Mouse (Mus musculus) forebrain, embryonic 15.5 days (tissue): Measurements from ENCODE around the gene Ctsc. TPM values are rescaled to one million over a fixed set of nuclear protein-coding genes. Genes with fewer than 3 reads are reported as not detected.
"Not testable (repeated sequence)": the region's sequence is repeated elsewhere in the genome, so short reads cannot be mapped to it uniquely, and the experiment has no call there.

Source experiments
- ATAC-seq: fragments of 200-750 bp; cut with Nextera tagmentation; replicated peaks from 2 replicates; pipeline ENCODE4 v1.8.0; 2017; ENCODE audit warnings: mild to moderate bottlenecking, moderate TSS enrichment, moderate library complexity
- H3K27ac ChIP-seq: fragments of 300-500 bp; sonication (generic); replicated peaks from 2 replicates; pipeline ENCODE4 v1.5.1; 2015; ENCODE audit warnings: mild to moderate bottlenecking, inconsistent platforms
- H3K27me3 ChIP-seq: fragments of 300-500 bp; sonication (generic); 2 replicates; pipeline ENCODE4 v1.6.1; 2015; ENCODE audit warnings: inconsistent platforms
- H3K36me3 ChIP-seq: fragments of 300-500 bp; sonication (generic); 2 replicates; pipeline ENCODE4 v1.6.1; 2015; ENCODE audit warnings: mild to moderate bottlenecking, inconsistent platforms
- H3K4me1 ChIP-seq: fragments of 300-500 bp; sonication (generic); 2 replicates; pipeline ENCODE4 v1.6.1; 2015; ENCODE audit warnings: inconsistent platforms
- H3K4me2 ChIP-seq: fragments of 300-500 bp; sonication (generic); replicated peaks from 2 replicates; pipeline ENCODE4 v1.6.1; 2015; ENCODE audit warnings: mild to moderate bottlenecking, inconsistent platforms
- H3K4me3 ChIP-seq: fragments of 300-500 bp; sonication (generic); 2 replicates; pipeline ENCODE4 v1.5.1; 2015; ENCODE audit warnings: mild to moderate bottlenecking, inconsistent platforms
- H3K9ac ChIP-seq: fragments of 300-500 bp; sonication (generic); replicated peaks from 2 replicates; pipeline ENCODE4 v1.6.1; 2015; ENCODE audit warnings: mild to moderate bottlenecking, inconsistent platforms
- H3K9me3 ChIP-seq: fragments of 300-500 bp; sonication (generic); 2 replicates; pipeline ENCODE4 v1.6.1; 2016; ENCODE audit warnings: inconsistent platforms
- WGBS: fragments of 180-500 bp; shearing (Covaris S2); methylation state at CpG from one replicate; pipeline ENCODE4 v1.1.7; 2015; ENCODE audit warnings: mixed read lengths; 5-methylcytosine and 5-hydroxymethylcytosine counted together
- polyA plus RNA-seq: library from polyadenylated mRNA; unstranded; fragments of >200 nt; fragmentation: Nextera tagmentation; extraction: Ambion mirVana; gene quantifications from 2 replicates; pipeline ENCODE4 v1.2.1, GENCODE M21; 2015

The Ctsc gene
- 10.7 and 11.6 TPM in 2 replicates for polyA plus RNA-seq

DNA sequence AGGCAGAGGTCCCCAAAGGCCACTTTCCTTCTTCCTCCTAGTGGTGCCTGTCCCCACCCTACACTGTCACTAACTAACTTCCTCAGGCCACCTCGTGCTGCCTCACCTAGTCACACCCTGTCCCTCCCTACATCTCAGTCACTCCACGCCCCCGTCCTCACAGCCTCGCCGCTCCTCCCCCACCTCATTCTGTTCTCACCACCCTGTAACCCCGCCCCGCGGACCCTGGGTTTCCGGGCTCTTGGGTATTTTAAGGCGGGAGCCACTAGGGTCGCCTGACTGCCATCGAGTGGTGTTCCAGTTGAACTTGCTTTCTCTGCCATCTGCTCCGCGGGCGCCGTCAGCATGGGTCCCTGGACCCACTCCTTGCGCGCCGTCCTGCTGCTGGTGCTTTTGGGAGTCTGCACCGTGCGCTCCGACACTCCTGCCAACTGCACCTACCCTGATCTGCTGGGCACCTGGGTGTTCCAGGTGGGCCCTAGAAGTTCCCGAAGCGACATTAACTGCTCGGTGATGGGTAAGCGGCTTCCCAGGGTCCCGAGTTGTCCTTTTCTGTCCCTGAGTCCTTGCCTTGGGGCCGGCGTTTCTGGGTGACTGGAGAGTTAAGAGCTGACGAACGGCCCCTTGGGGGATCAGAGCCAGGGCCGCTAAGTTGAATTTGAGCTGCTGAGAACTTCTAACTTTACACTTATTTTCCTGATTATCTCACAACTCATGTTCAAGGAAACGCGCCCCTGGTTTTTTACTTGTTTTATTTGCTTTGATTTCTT is at the start of gene Ctsc:
Gene Ctsc (plus strand): TSS at position 228 of the 770 bp plus-strand sequence.
- H3K27me3 ChIP-seq: no peaks in the 10 kb centered on the region
- H3K9me3 ChIP-seq: no peaks in the 10 kb centered on the region
- H3K36me3 ChIP-seq: no peaks in the 10 kb centered on the region
- H3K4me2 ChIP-seq: peak within 1 kb of the TSS; percentile 89
- peaks cover 8% of the 10 kb centered on the region for H3K4me1 ChIP-seq
- 2% methylated on average over 34 of the region's 34 CpGs for WGBS
- peak within 1 kb of the TSS; percentile 43 for H3K9ac ChIP-seq
- H3K27ac ChIP-seq: no peak within 1 kb of the TSS
- peak; percentile 90 for ATAC-seq
- H3K4me3 ChIP-seq: peak within 1 kb of the TSS; percentile 47

DNA sequence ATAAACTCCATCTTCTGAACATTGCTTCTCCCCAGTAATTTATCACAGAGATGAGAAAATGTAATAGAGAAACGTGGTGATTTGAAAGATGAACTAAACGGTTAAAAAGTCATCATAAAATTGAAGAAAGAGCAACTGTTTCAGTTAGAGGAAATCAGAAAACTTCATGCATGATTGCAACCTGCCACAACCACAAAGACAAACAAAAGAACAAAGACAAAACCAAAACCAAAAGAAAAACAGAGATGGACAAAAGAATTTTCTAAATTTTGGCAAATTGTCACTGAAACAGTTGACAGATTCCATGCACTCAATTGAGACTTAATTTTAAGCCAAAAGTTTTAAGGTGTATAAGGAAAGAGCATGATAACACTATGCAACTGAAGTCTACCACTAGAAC is 48.8 kb upstream of the Ctsc start:
- Histone ChIP-seq H3K27me3 (no peaks in the 10 kb centered on the region), H3K36me3 (no peaks in the 10 kb centered on the region), H3K4me1 (no peaks in the 10 kb centered on the region), H3K9me3 (no peaks in the 10 kb centered on the region), H3K4me3 (no peak overlapping the region), H3K4me2 (no peak overlapping the region), H3K9ac (no peak overlapping the region), H3K27ac (no peak overlapping the region)
- no peak for ATAC-seq
- 66% methylated on average over 2 of the region's 2 CpGs for WGBS

DNA sequence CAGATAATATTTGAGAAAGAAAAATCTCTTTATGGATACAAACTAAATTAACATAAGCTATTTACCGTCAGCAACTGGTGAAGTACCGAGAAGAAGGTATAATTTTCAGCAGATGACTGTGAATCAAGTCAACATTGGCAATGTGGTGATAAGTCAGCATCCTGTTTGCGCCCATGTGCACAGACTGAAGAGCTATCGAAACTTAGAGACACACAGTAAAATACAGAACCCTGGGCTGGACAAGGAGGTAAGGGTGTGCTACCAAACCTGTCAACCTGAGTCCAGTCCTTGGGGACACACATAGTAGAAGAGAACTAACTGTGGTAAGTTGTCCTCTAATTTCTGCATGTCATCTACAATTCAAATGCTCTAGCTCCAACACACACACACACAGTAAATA is 47.8 kb upstream of the Ctsc start:
- ATAC-seq: no peak
- Histone ChIP-seq H3K9me3 (no peaks in the 10 kb centered on the region), H3K4me3 (no peak overlapping the region), H3K4me2 (no peak overlapping the region), H3K27ac (no peak overlapping the region), H3K9ac (no peak overlapping the region), H3K4me1 (no peaks in the 10 kb centered on the region), H3K27me3 (no peaks in the 10 kb centered on the region), H3K36me3 (no peaks in the 10 kb centered on the region)
- WGBS: 95% methylated on average over 4 of the region's 4 CpGs

DNA sequence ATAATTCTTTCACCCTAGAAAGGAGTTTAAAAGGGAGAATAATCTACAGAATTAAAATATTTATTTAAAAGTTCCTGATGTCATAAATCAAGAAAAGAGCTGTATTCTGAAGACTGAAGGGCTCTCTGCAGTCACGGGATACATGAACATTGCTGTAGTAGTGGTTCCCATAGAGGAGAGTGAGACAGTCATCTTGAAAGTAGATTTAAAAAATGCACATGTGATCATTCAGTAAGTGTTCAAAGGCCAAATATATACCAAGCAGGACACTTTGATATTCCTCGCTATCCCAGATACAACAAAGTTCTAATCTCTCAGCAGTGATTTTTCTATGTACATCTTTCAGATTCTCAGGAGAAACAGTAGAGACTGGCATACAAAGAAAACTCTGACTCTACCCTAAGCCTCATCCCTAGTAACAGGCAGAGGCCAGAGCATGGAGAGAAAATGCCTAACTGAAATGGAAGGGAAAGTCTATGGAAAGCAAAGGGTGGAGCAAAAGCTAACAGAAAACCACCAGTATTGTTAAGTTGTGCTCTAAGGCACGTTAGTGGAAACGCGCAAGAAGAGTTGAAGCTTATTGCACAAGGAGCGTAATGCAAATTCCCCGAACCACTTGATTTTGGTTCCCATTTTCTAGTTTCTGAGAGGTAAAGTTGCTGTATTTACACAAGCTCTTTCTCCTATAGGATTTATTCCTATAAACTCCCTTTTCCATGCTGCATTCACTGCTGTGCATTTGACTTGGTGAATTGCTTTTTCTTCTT is 46.9 kb upstream of the Ctsc start:
- H3K36me3 ChIP-seq: no peaks in the 10 kb centered on the region
- no peak overlapping the region for H3K4me3 ChIP-seq
- H3K9me3 ChIP-seq: no peaks in the 10 kb centered on the region
- no peak for ATAC-seq
- H3K27me3 ChIP-seq: no peaks in the 10 kb centered on the region
- H3K27ac ChIP-seq: no peak overlapping the region
- no peak overlapping the region for H3K4me2 ChIP-seq
- H3K4me1 ChIP-seq: no peaks in the 10 kb centered on the region
- WGBS: 92% methylated on average over 7 of the region's 7 CpGs
- H3K9ac ChIP-seq: no peak overlapping the region

DNA sequence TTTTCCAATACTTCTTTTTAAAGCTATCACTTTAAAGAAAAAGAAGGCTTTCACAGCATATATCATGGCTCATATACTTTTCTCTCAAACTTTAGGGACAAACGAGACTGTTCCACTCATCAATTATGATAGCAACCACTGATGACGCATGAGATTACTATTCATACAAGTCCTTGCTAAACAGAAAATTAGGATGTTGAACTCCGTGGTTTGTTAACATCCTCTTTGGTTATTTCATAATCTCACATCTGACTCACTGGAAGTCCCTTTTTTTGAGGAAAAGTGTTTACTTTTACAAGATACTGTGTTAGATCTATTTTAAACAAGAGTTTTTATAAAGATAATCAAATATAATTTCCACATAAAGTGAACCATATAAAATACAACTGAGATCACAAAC is 34.8 kb upstream of the Ctsc start:
- Histone ChIP-seq H3K9ac (no peak overlapping the region), H3K4me2 (no peak overlapping the region), H3K36me3 (no peaks in the 10 kb centered on the region), H3K27me3 (no peaks in the 10 kb centered on the region), H3K4me1 (no peaks in the 10 kb centered on the region), H3K4me3 (no peak overlapping the region), H3K9me3 (no peaks in the 10 kb centered on the region), H3K27ac (no peak overlapping the region)
- 91% methylated on average over 3 of the region's 3 CpGs for WGBS
- ATAC-seq: no peak

DNA sequence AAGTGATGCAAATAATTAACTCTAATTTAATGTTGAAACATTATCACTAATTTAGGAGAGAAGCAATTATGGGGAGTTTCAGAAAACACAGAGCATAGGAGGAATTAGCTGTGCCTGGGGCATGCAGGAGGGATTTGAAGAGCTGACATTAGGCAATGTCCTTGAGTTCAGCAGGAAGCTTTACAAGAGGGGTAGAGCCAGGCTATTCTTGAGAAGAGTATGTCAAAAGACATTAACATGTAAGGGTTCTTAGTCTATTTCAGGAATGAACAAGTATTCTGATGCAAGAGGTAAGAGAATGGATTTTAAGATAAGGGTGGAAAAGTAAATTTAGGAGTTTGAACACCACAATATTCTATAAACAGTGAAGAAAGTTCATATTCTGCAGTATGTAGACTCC is 33.4 kb upstream of the Ctsc start:
- Histone ChIP-seq H3K9ac (no peak overlapping the region), H3K4me2 (no peak overlapping the region), H3K27me3 (no peaks in the 10 kb centered on the region), H3K36me3 (no peaks in the 10 kb centered on the region), H3K4me3 (no peak overlapping the region), H3K27ac (no peak overlapping the region), H3K9me3 (no peaks in the 10 kb centered on the region), H3K4me1 (no peaks in the 10 kb centered on the region)
- ATAC-seq: no peak

GRCm38 (mm10) chr7:88250380-88250779 is 27.5 kb upstream of the Ctsc start:
- not testable (repeated sequence) for H3K9ac ChIP-seq, H3K4me1 ChIP-seq, ATAC-seq, H3K36me3 ChIP-seq, H3K27me3 ChIP-seq, H3K9me3 ChIP-seq, H3K4me2 ChIP-seq, H3K27ac ChIP-seq, H3K4me3 ChIP-seq
- 92% methylated on average over 2 of the region's 2 CpGs for WGBS

DNA sequence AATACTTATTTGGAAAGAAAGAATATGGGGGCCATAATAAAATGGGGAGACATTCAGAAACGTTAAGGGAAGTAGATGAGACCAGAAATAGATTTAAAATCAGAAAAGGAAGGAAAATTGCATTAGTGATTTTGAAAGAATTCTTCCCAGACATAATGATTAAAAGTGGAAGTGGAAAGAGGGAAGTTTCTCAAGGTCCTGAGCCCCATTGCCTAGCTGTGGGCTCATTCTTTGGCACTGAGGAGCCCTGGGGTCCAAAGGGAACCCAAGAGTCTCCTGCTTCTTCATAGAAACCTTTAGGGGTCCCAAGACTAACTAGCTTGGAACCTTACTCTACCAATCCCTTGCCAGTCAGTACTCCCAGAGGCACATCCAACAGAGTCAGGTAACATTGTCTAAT is 26.4 kb upstream of the Ctsc start:
- Histone ChIP-seq H3K36me3 (no peaks in the 10 kb centered on the region), H3K27ac (no peak overlapping the region), H3K9ac (no peak overlapping the region), H3K4me3 (no peak overlapping the region), H3K9me3 (no peaks in the 10 kb centered on the region), H3K27me3 (no peaks in the 10 kb centered on the region), H3K4me2 (no peak overlapping the region), H3K4me1 (no peaks in the 10 kb centered on the region)
- no peak for ATAC-seq
- WGBS: 66% methylated on average over 1 of the region's 1 CpGs

- Histone ChIP-seq H3K4me3 (no peak overlapping the region), H3K36me3 (no peaks in the 10 kb centered on the region), H3K27ac (no peak overlapping the region), H3K27me3 (no peaks in the 10 kb centered on the region), H3K9ac (no peak overlapping the region), H3K4me2 (no peak overlapping the region), H3K4me1 (no peaks in the 10 kb centered on the region), H3K9me3 (no peaks in the 10 kb centered on the region)
- ATAC-seq: no peak
These were observed 25.8 kb upstream of the Ctsc start for GRCm38 (mm10) chr7:88252129-88252528.

DNA sequence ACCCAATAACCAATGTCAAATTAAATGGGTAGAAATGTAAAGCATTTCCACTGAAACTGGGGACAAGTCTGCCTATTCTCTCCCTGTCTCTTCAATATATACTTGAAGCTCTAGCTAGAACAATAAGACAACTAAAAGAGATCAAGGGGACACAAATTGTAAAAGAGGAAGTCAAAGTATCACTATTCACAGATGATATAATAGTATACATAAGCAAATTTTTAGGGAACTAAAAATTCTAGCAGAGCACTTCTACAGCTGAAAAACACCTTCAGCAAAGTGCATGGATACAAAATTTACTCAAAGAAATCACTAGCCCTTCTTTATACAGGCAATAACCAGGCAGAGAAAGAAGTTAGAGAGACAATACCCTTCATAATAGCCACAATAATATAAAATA is 23.0 kb upstream of the Ctsc start:
- Histone ChIP-seq H3K9me3 (no peaks in the 10 kb centered on the region), H3K4me1 (no peaks in the 10 kb centered on the region), H3K9ac (no peak overlapping the region), H3K36me3 (no peaks in the 10 kb centered on the region), H3K4me2 (no peak overlapping the region), H3K27me3 (no peaks in the 10 kb centered on the region), H3K27ac (no peak overlapping the region), H3K4me3 (no peak overlapping the region)
- ATAC-seq: no peak

GRCm38 (mm10) chr7:88259155-88259925 is 18.5 kb upstream of the Ctsc start:
- Histone ChIP-seq H3K4me2 (no peak overlapping the region), H3K4me1 (no peaks in the 10 kb centered on the region), H3K27me3 (no peaks in the 10 kb centered on the region), H3K9ac (no peak overlapping the region), H3K36me3 (no peaks in the 10 kb centered on the region), H3K27ac (no peak overlapping the region), H3K9me3 (no peaks in the 10 kb centered on the region), H3K4me3 (no peak overlapping the region)
- no peak for ATAC-seq
- 73% methylated on average over 7 of the region's 7 CpGs for WGBS

GRCm38 (mm10) chr7:88261799-88262198 is 16.1 kb upstream of the Ctsc start:
- H3K4me2 ChIP-seq: no peak overlapping the region
- H3K27me3 ChIP-seq: no peaks in the 10 kb centered on the region
- H3K27ac ChIP-seq: no peak overlapping the region
- H3K4me3 ChIP-seq: no peak overlapping the region
- no peak for ATAC-seq
- no peaks in the 10 kb centered on the region for H3K36me3 ChIP-seq
- 86% methylated on average over 4 of the region's 4 CpGs for WGBS
- H3K4me1 ChIP-seq: no peaks in the 10 kb centered on the region
- H3K9me3 ChIP-seq: no peaks in the 10 kb centered on the region
- H3K9ac ChIP-seq: no peak overlapping the region
